Mouse (Mus musculus): Measurements from ENCODE around the gene Dclk2. TPM values are rescaled to one million over a fixed set of nuclear protein-coding genes. Genes with fewer than 3 reads are reported as not detected.
A peak's percentile ranks its signal among the peaks of the same experiment; 100 is the strongest.

The Dclk2 gene
- total and polyA plus RNA-seq, 2 experiments from 2014 or later, result 1.3 to 9.2 TPM

- H3K4me2 ChIP-seq (ENCODE audit: low read depth, low read length), result no peak overlapping the region; the same call in 1 of the 2 replicates
- no peaks in the 10 kb centered on the region for H3K27me3 ChIP-seq (ENCODE audit: control insufficient read depth, insufficient read depth, low read length)
- peak overlapping the region; percentile 75 for H3K27ac ChIP-seq (ENCODE audit: low read depth)
- H3K4me3 ChIP-seq (ENCODE audit: low read depth, low read length), result no peak overlapping the region
- no peaks in the 10 kb centered on the region for H3K36me3 ChIP-seq (replicated peaks; ENCODE audit: control insufficient read depth, insufficient read depth, low read length)
- no peak for TF ChIP-seq CTCF (IDR thresholded peaks at IDR 0.05; ENCODE audit: low read depth)
- no peak for TF ChIP-seq EP300 (IDR thresholded peaks at IDR 0.05; ENCODE audit: low read depth)
- H3K9ac ChIP-seq (replicated peaks; ENCODE audit: low read depth, low read length), result no peak overlapping the region
- peaks cover 22% of the 10 kb centered on the region for H3K4me1 ChIP-seq (ENCODE audit: control insufficient read depth, insufficient read depth)
- ATAC-seq (ENCODE audit: insufficient read depth, low read depth) (no peak), DNase-seq (ENCODE audit: low spot score) (no peak)
- WGBS, result 62% methylated on average over 10 of the region's 10 CpGs
- no peaks in the 10 kb centered on the region for H3K9me3 ChIP-seq (replicated peaks; ENCODE audit: control insufficient read depth, low read length)
Observed at GRCm38 (mm10) chr3:86787423-86788123, 133.1 kb downstream of the Dclk2 start.

GRCm38 (mm10) chr3:86786845-86787351, 133.8 kb downstream of the Dclk2 start:
- Histone ChIP-seq H3K36me3 (replicated peaks; ENCODE audit: control insufficient read depth, insufficient read depth, low read length) (no peaks in the 10 kb centered on the region), H3K4me2 (ENCODE audit: low read depth, low read length) (no peak overlapping the region; the same call in 1 of the 2 replicates), H3K4me1 (ENCODE audit: control insufficient read depth, insufficient read depth) (peaks cover 22% of the 10 kb centered on the region), H3K27ac (ENCODE audit: low read depth) (peak overlapping the region; percentile 75), H3K4me3 (ENCODE audit: low read depth, low read length) (no peak overlapping the region), H3K9ac (replicated peaks; ENCODE audit: low read depth, low read length) (no peak overlapping the region), H3K27me3 (ENCODE audit: control insufficient read depth, insufficient read depth, low read length) (no peaks in the 10 kb centered on the region), H3K9me3 (replicated peaks; ENCODE audit: control insufficient read depth, low read length) (no peaks in the 10 kb centered on the region)
- TF ChIP-seq EP300 (IDR thresholded peaks at IDR 0.05; ENCODE audit: low read depth) (no peak), CTCF (IDR thresholded peaks at IDR 0.05; ENCODE audit: low read depth) (no peak)
- 25% methylated on average over 11 of the region's 11 CpGs for WGBS
- DNase-seq (ENCODE audit: low spot score) (peak; percentile 83), ATAC-seq (ENCODE audit: insufficient read depth, low read depth) (peak; percentile 90)

GRCm38 (mm10) chr3:86786280-86786679, 134.4 kb downstream of the Dclk2 start:
- Histone ChIP-seq H3K36me3 (replicated peaks; ENCODE audit: control insufficient read depth, insufficient read depth, low read length) (no peaks in the 10 kb centered on the region), H3K4me3 (ENCODE audit: low read depth, low read length) (no peak overlapping the region), H3K9me3 (replicated peaks; ENCODE audit: control insufficient read depth, low read length) (no peaks in the 10 kb centered on the region), H3K27ac (ENCODE audit: low read depth) (0 out of 2 replicates have a peak overlapping the region, but pooled peaks have one; percentile 75), H3K4me1 (ENCODE audit: control insufficient read depth, insufficient read depth) (peaks cover 22% of the 10 kb centered on the region), H3K9ac (replicated peaks; ENCODE audit: low read depth, low read length) (no peak overlapping the region), H3K27me3 (ENCODE audit: control insufficient read depth, insufficient read depth, low read length) (no peaks in the 10 kb centered on the region), H3K4me2 (ENCODE audit: low read depth, low read length) (no peak overlapping the region)
- WGBS, result 66% methylated on average over 12 of the region's 12 CpGs
- TF ChIP-seq EP300 (IDR thresholded peaks at IDR 0.05; ENCODE audit: low read depth) (no peak), CTCF (IDR thresholded peaks at IDR 0.05; ENCODE audit: low read depth) (no peak)
- DNase-seq (ENCODE audit: low spot score), result no peak
- ATAC-seq (ENCODE audit: insufficient read depth, low read depth), result no peak

- no peaks in the 10 kb centered on the region for H3K36me3 ChIP-seq (replicated peaks; ENCODE audit: control insufficient read depth, insufficient read depth, low read length)
- 70% methylated on average over 11 of the region's 11 CpGs for WGBS
- no peaks in the 10 kb centered on the region for H3K27me3 ChIP-seq (ENCODE audit: control insufficient read depth, insufficient read depth, low read length)
- H3K4me1 ChIP-seq (ENCODE audit: control insufficient read depth, insufficient read depth), result peaks cover 22% of the 10 kb centered on the region
- H3K9me3 ChIP-seq (replicated peaks; ENCODE audit: control insufficient read depth, low read length), result no peaks in the 10 kb centered on the region
- H3K4me2 ChIP-seq (ENCODE audit: low read depth, low read length), result no peak overlapping the region
- TF ChIP-seq CTCF (IDR thresholded peaks at IDR 0.05; ENCODE audit: low read depth) (no peak), EP300 (IDR thresholded peaks at IDR 0.05; ENCODE audit: low read depth) (no peak)
- no peak overlapping the region for H3K4me3 ChIP-seq (ENCODE audit: low read depth, low read length)
- no peak overlapping the region for H3K27ac ChIP-seq (ENCODE audit: low read depth)
- ATAC-seq (ENCODE audit: insufficient read depth, low read depth) (no peak), DNase-seq (ENCODE audit: low spot score) (no peak)
- no peak overlapping the region for H3K9ac ChIP-seq (replicated peaks; ENCODE audit: low read depth, low read length)
Observed at GRCm38 (mm10) chr3:86784930-86785329, 135.7 kb downstream of the Dclk2 start.

- Histone ChIP-seq H3K27me3 (ENCODE audit: control insufficient read depth, insufficient read depth, low read length) (no peaks in the 10 kb centered on the region), H3K36me3 (replicated peaks; ENCODE audit: control insufficient read depth, insufficient read depth, low read length) (no peaks in the 10 kb centered on the region), H3K4me1 (ENCODE audit: control insufficient read depth, insufficient read depth) (peaks cover 19% of the 10 kb centered on the region), H3K9me3 (replicated peaks; ENCODE audit: control insufficient read depth, low read length) (no peaks in the 10 kb centered on the region), H3K4me2 (ENCODE audit: low read depth, low read length) (no peak overlapping the region), H3K4me3 (ENCODE audit: low read depth, low read length) (no peak overlapping the region), H3K27ac (ENCODE audit: low read depth) (peak overlapping the region; percentile 34; the same call in 1 of the 2 replicates), H3K9ac (replicated peaks; ENCODE audit: low read depth, low read length) (no peak overlapping the region)
- 57% methylated on average over 3 of the region's 3 CpGs for whole genome bisulfite sequencing
- no peak; the same call in 1 of the 2 replicates for ATAC-seq (ENCODE audit: insufficient read depth, low read depth)
- TF ChIP-seq CTCF (IDR thresholded peaks at IDR 0.05; ENCODE audit: low read depth), result no peak
- TF ChIP-seq EP300 (IDR thresholded peaks at IDR 0.05; ENCODE audit: low read depth), result no peak
- no peak for DNase-seq (ENCODE audit: low spot score)
Observed at GRCm38 (mm10) chr3:86784051-86784450, 136.6 kb downstream of the Dclk2 start.

Data from heart, postnatal 0 days (tissue).